Mouse (Mus musculus): ENCODE data around the gene Senp6. TPM values are rescaled to one million over a fixed set of nuclear protein-coding genes. Genes with fewer than 3 reads are reported as not detected.
A peak's percentile ranks its signal among the peaks of the same experiment; 100 is the strongest.
"Not testable (repeated sequence)": the region's sequence is repeated elsewhere in the genome, so short reads cannot be mapped to it uniquely, and the experiment has no call there.

Senp6 gene
- 23.4 and 43.4 TPM in 2 replicates for polyA plus RNA-seq (2011; ENCODE audit: insufficient read depth, insufficient read length, low replicate concordance, missing spikeins)

- 1% methylated on average over 62 of the region's 74 CpGs for WGBS
- no peaks in the 10 kb centered on the region for H3K4me1 ChIP-seq (ENCODE audit: control insufficient read depth, insufficient read depth, low read length)
- TF ChIP-seq POLR2A (IDR thresholded peaks at IDR 0.05; ENCODE audit: borderline replicate concordance, control insufficient read depth, low read depth, low read length) (no peak), CTCF (IDR thresholded peaks at IDR 0.05; ENCODE audit: control insufficient read depth, insufficient read depth, low read length) (no peak)
- H3K27ac ChIP-seq (ENCODE audit: control insufficient read depth, insufficient read depth, low read depth, low read length, poor library complexity) = peak within 1 kb of the TSS; percentile 98
- peak within 1 kb of the TSS; percentile 98 for H3K4me3 ChIP-seq (replicated peaks; ENCODE audit: control insufficient read depth, low read depth, low read length)
Measured at GRCm38 (mm10) chr9:80066367-80067220, at the start of gene Senp6. Gene Senp6, plus strand, starts transcription at chr9:80066903.

- no peak for TF ChIP-seq CTCF (IDR thresholded peaks at IDR 0.05; ENCODE audit: control insufficient read depth, insufficient read depth, low read length)
- TF ChIP-seq POLR2A (IDR thresholded peaks at IDR 0.05; ENCODE audit: borderline replicate concordance, control insufficient read depth, low read depth, low read length) = no peak
- no peak overlapping the region for H3K4me3 ChIP-seq (replicated peaks; ENCODE audit: control insufficient read depth, low read depth, low read length)
- H3K27ac ChIP-seq (ENCODE audit: control insufficient read depth, insufficient read depth, low read depth, low read length, poor library complexity) = no peak overlapping the region
- no peaks in the 10 kb centered on the region for H3K4me1 ChIP-seq (ENCODE audit: control insufficient read depth, insufficient read depth, low read length)
- 62% methylated on average over 3 of the region's 3 CpGs for WGBS
Measured at GRCm38 (mm10) chr9:80020429-80020828, 46.3 kb upstream of the Senp6 start.

- H3K27ac ChIP-seq (ENCODE audit: control insufficient read depth, insufficient read depth, low read depth, low read length, poor library complexity) = no peak overlapping the region
- WGBS = 25% methylated on average over 1 of the region's 1 CpGs
- no peaks in the 10 kb centered on the region for H3K4me1 ChIP-seq (ENCODE audit: control insufficient read depth, insufficient read depth, low read length)
- TF ChIP-seq CTCF (IDR thresholded peaks at IDR 0.05; ENCODE audit: control insufficient read depth, insufficient read depth, low read length) (no peak), POLR2A (IDR thresholded peaks at IDR 0.05; ENCODE audit: borderline replicate concordance, control insufficient read depth, low read depth, low read length) (no peak)
- H3K4me3 ChIP-seq (replicated peaks; ENCODE audit: control insufficient read depth, low read depth, low read length) = no peak overlapping the region
Measured at GRCm38 (mm10) chr9:80021648-80022047, 45.1 kb upstream of the Senp6 start.

- Histone ChIP-seq H3K4me1 (ENCODE audit: control insufficient read depth, insufficient read depth, low read length) (no peaks in the 10 kb centered on the region), H3K27ac (ENCODE audit: control insufficient read depth, insufficient read depth, low read depth, low read length, poor library complexity) (no peak overlapping the region; the same call in 1 of the 2 replicates), H3K4me3 (replicated peaks; ENCODE audit: control insufficient read depth, low read depth, low read length) (no peak overlapping the region)
- WGBS = 84% methylated on average over 8 of the region's 8 CpGs
- TF ChIP-seq CTCF (IDR thresholded peaks at IDR 0.05; ENCODE audit: control insufficient read depth, insufficient read depth, low read length) (no peak), POLR2A (IDR thresholded peaks at IDR 0.05; ENCODE audit: borderline replicate concordance, control insufficient read depth, low read depth, low read length) (no peak)
Measured at GRCm38 (mm10) chr9:80022821-80023220, 43.9 kb upstream of the Senp6 start.

GRCm38 (mm10) chr9:80025347-80025746 lies 41.4 kb upstream of the Senp6 start:
- H3K4me1 ChIP-seq (ENCODE audit: control insufficient read depth, insufficient read depth, low read length); H3K4me3 ChIP-seq (replicated peaks; ENCODE audit: control insufficient read depth, low read depth, low read length); H3K27ac ChIP-seq (ENCODE audit: control insufficient read depth, insufficient read depth, low read depth, low read length, poor library complexity): not testable (repeated sequence)
- WGBS = 75% methylated on average over 5 of the region's 5 CpGs

- no peak overlapping the region for H3K27ac ChIP-seq (ENCODE audit: control insufficient read depth, insufficient read depth, low read depth, low read length, poor library complexity)
- WGBS = 3% methylated on average over 2 of the region's 2 CpGs
- peak; percentile 30; the same call in 1 of the 2 replicates for TF ChIP-seq CTCF (IDR thresholded peaks at IDR 0.05; ENCODE audit: control insufficient read depth, insufficient read depth, low read length)
- TF ChIP-seq POLR2A (IDR thresholded peaks at IDR 0.05; ENCODE audit: borderline replicate concordance, control insufficient read depth, low read depth, low read length) = no peak
- no peak overlapping the region for H3K4me3 ChIP-seq (replicated peaks; ENCODE audit: control insufficient read depth, low read depth, low read length)
- H3K4me1 ChIP-seq (ENCODE audit: control insufficient read depth, insufficient read depth, low read length) = no peaks in the 10 kb centered on the region
Measured at GRCm38 (mm10) chr9:80026017-80026416, 40.7 kb upstream of the Senp6 start.

GRCm38 (mm10) chr9:80026581-80027021 lies 40.1 kb upstream of the Senp6 start:
- WGBS = 74% methylated on average over 6 of the region's 6 CpGs
- TF ChIP-seq POLR2A (IDR thresholded peaks at IDR 0.05; ENCODE audit: borderline replicate concordance, control insufficient read depth, low read depth, low read length) = no peak
- Histone ChIP-seq H3K4me3 (replicated peaks; ENCODE audit: control insufficient read depth, low read depth, low read length) (no peak overlapping the region), H3K4me1 (ENCODE audit: control insufficient read depth, insufficient read depth, low read length) (no peaks in the 10 kb centered on the region), H3K27ac (ENCODE audit: control insufficient read depth, insufficient read depth, low read depth, low read length, poor library complexity) (no peak overlapping the region)

- WGBS = 73% methylated on average over 13 of the region's 13 CpGs
- Histone ChIP-seq H3K4me1 (ENCODE audit: control insufficient read depth, insufficient read depth, low read length) (no peaks in the 10 kb centered on the region), H3K27ac (ENCODE audit: control insufficient read depth, insufficient read depth, low read depth, low read length, poor library complexity) (no peak overlapping the region), H3K4me3 (replicated peaks; ENCODE audit: control insufficient read depth, low read depth, low read length) (no peak overlapping the region)
- no peak for TF ChIP-seq POLR2A (IDR thresholded peaks at IDR 0.05; ENCODE audit: borderline replicate concordance, control insufficient read depth, low read depth, low read length)
- no peak for TF ChIP-seq CTCF (IDR thresholded peaks at IDR 0.05; ENCODE audit: control insufficient read depth, insufficient read depth, low read length)
Measured at GRCm38 (mm10) chr9:80037262-80037996, 29.3 kb upstream of the Senp6 start.
